Mouse (Mus musculus): ENCODE results near the gene Thada.

DNA sequence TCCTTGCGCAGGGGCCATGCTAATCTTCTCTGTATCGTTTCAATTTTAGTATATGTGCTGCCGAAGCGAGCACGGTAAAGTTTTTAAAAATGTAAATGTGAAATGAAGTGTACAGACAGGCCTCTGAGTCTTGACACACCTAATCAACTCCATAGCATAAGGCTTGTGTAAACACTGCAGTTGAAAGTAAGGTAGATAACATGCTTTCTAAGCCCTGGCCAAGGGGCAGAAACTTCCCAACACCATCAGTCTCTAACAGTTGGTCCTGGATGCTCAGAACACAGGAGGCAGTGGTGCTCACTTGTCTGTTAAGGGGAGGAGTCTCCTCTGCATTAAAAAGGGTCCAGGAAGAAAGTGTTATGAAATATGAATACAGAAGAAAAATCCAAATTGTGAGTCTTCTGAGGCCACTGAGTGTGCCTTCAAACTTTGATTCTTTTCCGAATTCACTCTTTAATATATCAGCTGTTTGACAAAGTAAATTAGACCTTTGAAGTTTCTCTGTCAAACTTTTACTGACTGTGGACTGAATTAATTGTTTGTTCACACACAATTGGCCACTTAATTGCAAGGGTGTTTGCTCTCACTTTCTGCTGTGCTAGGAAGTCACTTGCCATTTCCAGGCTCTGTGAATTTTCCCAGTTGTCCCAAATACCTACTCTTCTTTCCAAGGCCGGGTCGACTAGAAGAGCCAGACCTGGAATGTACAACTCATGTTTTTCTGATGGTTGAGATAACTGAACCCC, 178.2 kb downstream of the Thada start:
- TF ChIP-seq GATA1 (IDR thresholded peaks at IDR 0.05; ENCODE audit: borderline replicate concordance, low read length), result no peak
- TF ChIP-seq FLI1 (IDR thresholded peaks at IDR 0.05; ENCODE audit: low read length), result no peak
